Mouse (Mus musculus): ENCODE results near the gene Rasgef1b. TPM values are rescaled to one million over a fixed set of nuclear protein-coding genes. Genes with fewer than 3 reads are reported as not detected.

Rasgef1b gene
- polyA plus RNA-seq, 1 experiment from 2014 or later: 7.3 TPM

DNA sequence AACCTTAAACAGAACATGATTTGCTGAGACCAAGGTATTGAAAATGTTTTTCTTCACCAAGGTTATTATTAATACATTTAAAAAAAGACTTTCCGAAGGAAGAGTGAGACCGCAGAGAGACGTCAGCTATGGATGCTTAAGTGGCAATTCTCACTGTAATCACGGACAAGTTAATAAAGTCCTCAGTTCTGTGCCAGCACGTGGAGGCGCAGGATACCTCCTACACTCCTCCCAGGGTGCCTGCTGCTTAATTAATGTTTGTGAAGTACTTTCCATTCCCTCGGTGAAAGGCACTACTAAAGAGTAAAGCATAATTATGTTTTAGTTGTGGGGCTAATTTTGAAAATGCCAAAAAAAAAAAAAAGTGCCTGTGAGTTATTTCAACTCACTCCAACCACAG is 284.1 kb downstream of the Rasgef1b start:
- no peak for ATAC-seq

DNA sequence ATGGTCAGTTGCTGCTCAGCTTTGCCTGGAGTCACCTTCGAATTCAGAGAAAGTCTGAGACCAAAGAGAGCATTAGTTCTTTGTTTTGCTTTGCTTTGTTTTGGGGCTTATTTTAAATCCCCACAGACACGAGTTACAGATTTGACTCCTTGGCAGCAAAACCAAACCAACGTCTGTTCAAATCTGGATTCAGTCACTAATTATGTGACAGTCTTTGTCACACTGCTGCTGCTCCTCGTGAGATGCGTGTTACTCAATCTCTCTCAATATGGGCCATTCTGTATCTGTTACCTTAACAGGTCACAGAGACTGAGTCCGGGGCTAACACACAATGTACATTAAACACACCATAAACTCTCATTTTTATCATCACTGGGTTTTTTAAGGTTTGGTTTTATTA is 288.8 kb downstream of the Rasgef1b start:
- no peak overlapping the region for H3K4me2 ChIP-seq (ENCODE audit: low read depth, low read length)

More for the DNA sequence above, 284.1 kb downstream of the Rasgef1b start:
- Histone ChIP-seq H3K27me3 (replicated peaks; ENCODE audit: control insufficient read depth, insufficient read depth, low read length) (no peaks in the 10 kb centered on the region), H3K27ac (ENCODE audit: low read length) (no peak overlapping the region), H3K4me3 (ENCODE audit: low read length) (no peak overlapping the region), H3K9me3 (ENCODE audit: control insufficient read depth, low read length) (no peaks in the 10 kb centered on the region), H3K4me1 (ENCODE audit: control insufficient read depth, insufficient read depth, low read length) (no peaks in the 10 kb centered on the region), H3K4me2 (ENCODE audit: low read depth, low read length) (no peak overlapping the region), H3K9ac (ENCODE audit: low read depth, low read length) (no peak overlapping the region), H3K36me3 (ENCODE audit: control insufficient read depth, insufficient read depth, low read length) (no peaks in the 10 kb centered on the region)
- 81% methylated on average over 7 of the region's 7 CpGs for WGBS

GRCm38 (mm10) chr5:99438526-99438925 is 290.3 kb downstream of the Rasgef1b start:
- Histone ChIP-seq H3K27me3 (replicated peaks; ENCODE audit: control insufficient read depth, insufficient read depth, low read length) (no peaks in the 10 kb centered on the region), H3K9me3 (ENCODE audit: control insufficient read depth, low read length) (no peaks in the 10 kb centered on the region), H3K9ac (ENCODE audit: low read depth, low read length) (no peak overlapping the region), H3K36me3 (ENCODE audit: control insufficient read depth, insufficient read depth, low read length) (no peaks in the 10 kb centered on the region), H3K4me3 (ENCODE audit: low read length) (no peak overlapping the region), H3K4me2 (ENCODE audit: low read depth, low read length) (no peak overlapping the region), H3K27ac (ENCODE audit: low read length) (no peak overlapping the region), H3K4me1 (ENCODE audit: control insufficient read depth, insufficient read depth, low read length) (no peaks in the 10 kb centered on the region)
- 67% methylated on average over 1 of the region's 1 CpGs for WGBS
- ATAC-seq: no peak

More for the DNA sequence above, 288.8 kb downstream of the Rasgef1b start:
- no peaks in the 10 kb centered on the region for H3K36me3 ChIP-seq (ENCODE audit: control insufficient read depth, insufficient read depth, low read length)
- WGBS: 76% methylated on average over 6 of the region's 6 CpGs
- H3K27ac ChIP-seq (ENCODE audit: low read length): no peak overlapping the region
- no peaks in the 10 kb centered on the region for H3K9me3 ChIP-seq (ENCODE audit: control insufficient read depth, low read length)
- no peak overlapping the region for H3K9ac ChIP-seq (ENCODE audit: low read depth, low read length)
- ATAC-seq: no peak
- no peak overlapping the region for H3K4me3 ChIP-seq (ENCODE audit: low read length)
- no peaks in the 10 kb centered on the region for H3K27me3 ChIP-seq (replicated peaks; ENCODE audit: control insufficient read depth, insufficient read depth, low read length)
- no peaks in the 10 kb centered on the region for H3K4me1 ChIP-seq (ENCODE audit: control insufficient read depth, insufficient read depth, low read length)

- Histone ChIP-seq H3K9me3 (ENCODE audit: control insufficient read depth, low read length) (no peaks in the 10 kb centered on the region), H3K4me1 (ENCODE audit: control insufficient read depth, insufficient read depth, low read length) (no peaks in the 10 kb centered on the region), H3K27me3 (replicated peaks; ENCODE audit: control insufficient read depth, insufficient read depth, low read length) (no peaks in the 10 kb centered on the region), H3K36me3 (ENCODE audit: control insufficient read depth, insufficient read depth, low read length) (no peaks in the 10 kb centered on the region), H3K4me2 (ENCODE audit: low read depth, low read length) (no peak overlapping the region), H3K27ac (ENCODE audit: low read length) (no peak overlapping the region), H3K9ac (ENCODE audit: low read depth, low read length) (no peak overlapping the region), H3K4me3 (ENCODE audit: low read length) (no peak overlapping the region)
- WGBS: 79% methylated on average over 4 of the region's 4 CpGs
- ATAC-seq: peak; percentile 65
Observed at GRCm38 (mm10) chr5:99434226-99434625, 294.6 kb downstream of the Rasgef1b start.

DNA sequence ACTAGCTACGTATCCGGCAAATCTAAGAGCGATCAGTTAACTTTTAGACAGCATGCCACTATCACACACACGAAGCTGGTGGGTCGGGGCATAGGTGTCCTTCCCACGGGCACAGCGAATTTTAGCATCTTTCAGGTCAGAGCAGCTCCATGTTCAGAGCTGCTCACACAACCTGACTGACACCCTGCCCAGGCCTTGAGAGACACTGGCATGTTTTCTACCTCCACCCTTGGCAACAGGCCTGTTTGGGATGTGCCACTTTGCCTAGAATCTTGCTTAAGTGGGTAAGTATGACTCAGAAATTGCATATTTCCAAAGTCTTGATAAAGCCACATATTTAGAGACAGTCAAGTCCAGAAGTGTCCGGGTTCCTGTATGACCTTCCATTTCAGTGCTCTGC is 296.4 kb downstream of the Rasgef1b start:
- ATAC-seq: no peak
- H3K27ac ChIP-seq (ENCODE audit: low read length): no peak overlapping the region
- no peaks in the 10 kb centered on the region for H3K27me3 ChIP-seq (replicated peaks; ENCODE audit: control insufficient read depth, insufficient read depth, low read length)
- no peaks in the 10 kb centered on the region for H3K36me3 ChIP-seq (ENCODE audit: control insufficient read depth, insufficient read depth, low read length)
- no peak overlapping the region for H3K9ac ChIP-seq (ENCODE audit: low read depth, low read length)
- 91% methylated on average over 8 of the region's 8 CpGs for WGBS
- H3K4me2 ChIP-seq (ENCODE audit: low read depth, low read length): no peak overlapping the region
- H3K9me3 ChIP-seq (ENCODE audit: control insufficient read depth, low read length): no peaks in the 10 kb centered on the region
- H3K4me1 ChIP-seq (ENCODE audit: control insufficient read depth, insufficient read depth, low read length): no peaks in the 10 kb centered on the region
- H3K4me3 ChIP-seq (ENCODE audit: low read length): no peak overlapping the region

- no peak for ATAC-seq
Observed at GRCm38 (mm10) chr5:99429273-99429672, 299.6 kb downstream of the Rasgef1b start.

GRCm38 (mm10) chr5:99428648-99429047 is 300.2 kb downstream of the Rasgef1b start:
- no peak for ATAC-seq
- no peaks in the 10 kb centered on the region for H3K36me3 ChIP-seq (ENCODE audit: control insufficient read depth, insufficient read depth, low read length)
- no peak overlapping the region for H3K4me2 ChIP-seq (ENCODE audit: low read depth, low read length)
- H3K9ac ChIP-seq (ENCODE audit: low read depth, low read length): no peak overlapping the region
- no peaks in the 10 kb centered on the region for H3K4me1 ChIP-seq (ENCODE audit: control insufficient read depth, insufficient read depth, low read length)
- H3K4me3 ChIP-seq (ENCODE audit: low read length): no peak overlapping the region
- no peak overlapping the region for H3K27ac ChIP-seq (ENCODE audit: low read length)
- no peaks in the 10 kb centered on the region for H3K9me3 ChIP-seq (ENCODE audit: control insufficient read depth, low read length)
- no peaks in the 10 kb centered on the region for H3K27me3 ChIP-seq (replicated peaks; ENCODE audit: control insufficient read depth, insufficient read depth, low read length)
- 31% methylated on average over 5 of the region's 5 CpGs for WGBS

More at GRCm38 (mm10) chr5:99429273-99429672, 299.6 kb downstream of the Rasgef1b start:
- H3K4me2 ChIP-seq (ENCODE audit: low read depth, low read length): no peak overlapping the region
- H3K9ac ChIP-seq (ENCODE audit: low read depth, low read length): no peak overlapping the region
- H3K27me3 ChIP-seq (replicated peaks; ENCODE audit: control insufficient read depth, insufficient read depth, low read length): no peaks in the 10 kb centered on the region
- no peaks in the 10 kb centered on the region for H3K4me1 ChIP-seq (ENCODE audit: control insufficient read depth, insufficient read depth, low read length)
- H3K27ac ChIP-seq (ENCODE audit: low read length): no peak overlapping the region
- H3K36me3 ChIP-seq (ENCODE audit: control insufficient read depth, insufficient read depth, low read length): no peaks in the 10 kb centered on the region
- H3K9me3 ChIP-seq (ENCODE audit: control insufficient read depth, low read length): no peaks in the 10 kb centered on the region
- no peak overlapping the region for H3K4me3 ChIP-seq (ENCODE audit: low read length)
- WGBS: 82% methylated on average over 8 of the region's 8 CpGs

GRCm38 (mm10) chr5:99423271-99423670 is 305.6 kb downstream of the Rasgef1b start:
- 81% methylated on average over 5 of the region's 5 CpGs for WGBS

DNA sequence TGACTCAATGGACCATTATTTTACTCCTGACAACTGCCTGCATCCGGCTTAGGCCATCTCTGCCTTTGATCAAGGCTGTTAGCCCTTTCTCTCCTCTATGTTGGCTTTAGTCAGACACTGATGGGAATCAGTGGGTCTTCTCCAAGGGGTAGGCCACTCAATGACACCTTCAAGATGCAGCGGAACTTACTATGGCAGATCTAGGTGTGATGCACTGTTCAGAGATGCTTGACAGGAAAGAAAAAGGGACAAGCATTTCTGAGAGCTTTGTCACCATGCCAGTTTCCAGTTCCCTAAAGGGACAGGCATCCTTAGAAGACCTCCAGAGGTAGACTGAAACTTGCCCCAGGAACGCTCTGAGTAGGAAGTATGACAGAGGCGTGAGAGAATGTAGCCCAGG is 306.0 kb downstream of the Rasgef1b start:
- Histone ChIP-seq H3K9me3 (ENCODE audit: control insufficient read depth, low read length) (no peaks in the 10 kb centered on the region), H3K4me1 (ENCODE audit: control insufficient read depth, insufficient read depth, low read length) (no peaks in the 10 kb centered on the region), H3K9ac (ENCODE audit: low read depth, low read length) (no peak overlapping the region), H3K27me3 (replicated peaks; ENCODE audit: control insufficient read depth, insufficient read depth, low read length) (no peaks in the 10 kb centered on the region), H3K4me3 (ENCODE audit: low read length) (no peak overlapping the region), H3K4me2 (ENCODE audit: low read depth, low read length) (no peak overlapping the region), H3K36me3 (ENCODE audit: control insufficient read depth, insufficient read depth, low read length) (no peaks in the 10 kb centered on the region), H3K27ac (ENCODE audit: low read length) (no peak overlapping the region)
- ATAC-seq: no peak
- WGBS: 92% methylated on average over 4 of the region's 4 CpGs

More at GRCm38 (mm10) chr5:99423271-99423670, 305.6 kb downstream of the Rasgef1b start:
- Histone ChIP-seq H3K27ac (ENCODE audit: low read length) (no peak overlapping the region), H3K9me3 (ENCODE audit: control insufficient read depth, low read length) (no peaks in the 10 kb centered on the region), H3K36me3 (ENCODE audit: control insufficient read depth, insufficient read depth, low read length) (no peaks in the 10 kb centered on the region), H3K4me3 (ENCODE audit: low read length) (no peak overlapping the region), H3K4me2 (ENCODE audit: low read depth, low read length) (no peak overlapping the region), H3K9ac (ENCODE audit: low read depth, low read length) (no peak overlapping the region), H3K27me3 (replicated peaks; ENCODE audit: control insufficient read depth, insufficient read depth, low read length) (no peaks in the 10 kb centered on the region), H3K4me1 (ENCODE audit: control insufficient read depth, insufficient read depth, low read length) (no peaks in the 10 kb centered on the region)
- no peak for ATAC-seq

DNA sequence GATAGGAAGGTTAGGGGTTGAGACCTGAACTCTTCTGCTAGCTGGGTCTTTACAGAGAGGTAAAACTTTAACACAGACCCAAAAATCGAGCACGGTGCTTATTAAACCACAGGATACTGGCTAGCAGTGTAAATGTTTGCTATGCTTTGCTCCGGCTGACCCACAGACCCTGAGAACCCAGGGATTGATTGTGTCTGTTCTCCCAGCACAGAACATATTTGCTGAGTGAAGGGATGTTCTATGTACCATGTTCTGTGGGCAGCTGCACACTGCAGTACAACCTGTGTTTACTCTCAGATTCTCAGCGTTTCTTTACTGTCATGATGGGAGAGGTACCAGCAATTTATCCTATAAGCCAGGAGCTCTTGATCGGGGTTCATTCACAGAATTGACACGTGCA is 306.8 kb downstream of the Rasgef1b start:
- H3K4me3 ChIP-seq (ENCODE audit: low read length): no peak overlapping the region
- no peak overlapping the region for H3K9ac ChIP-seq (ENCODE audit: low read depth, low read length)
- 68% methylated on average over 6 of the region's 6 CpGs for WGBS
- H3K36me3 ChIP-seq (ENCODE audit: control insufficient read depth, insufficient read depth, low read length): no peaks in the 10 kb centered on the region
- no peaks in the 10 kb centered on the region for H3K27me3 ChIP-seq (replicated peaks; ENCODE audit: control insufficient read depth, insufficient read depth, low read length)
- no peak for ATAC-seq
- no peaks in the 10 kb centered on the region for H3K4me1 ChIP-seq (ENCODE audit: control insufficient read depth, insufficient read depth, low read length)
- no peaks in the 10 kb centered on the region for H3K9me3 ChIP-seq (ENCODE audit: control insufficient read depth, low read length)
- no peak overlapping the region for H3K4me2 ChIP-seq (ENCODE audit: low read depth, low read length)
- no peak overlapping the region for H3K27ac ChIP-seq (ENCODE audit: low read length)
